Mouse (Mus musculus): Measurements from ENCODE around the gene Olfr1278.

GRCm38 (mm10) chr2:111335976-111336375 is 46.0 kb downstream of the Olfr1278 start, which contains the start of gene Olfr1282:
- TF ChIP-seq POLR2A (IDR thresholded peaks at IDR 0.05; ENCODE audit: control insufficient read depth, low read depth, low read length): no peak
- no peak for TF ChIP-seq CTCF (IDR thresholded peaks at IDR 0.05; ENCODE audit: control insufficient read depth, insufficient read depth, insufficient replicate concordance, low read depth, low read length)

All from testis, adult 2 months (tissue).